Mouse (Mus musculus) midbrain, embryonic 14.5 days (tissue): Measurements from ENCODE around the gene Rap1b. TPM values are rescaled to one million over a fixed set of nuclear protein-coding genes. Genes with fewer than 3 reads are reported as not detected.

Source experiments
- ATAC-seq: fragments of 200-750 bp; cut with Nextera tagmentation; 2 replicates; pipeline ENCODE4 v1.8.0; 2017; ENCODE audit warnings: moderate number of reproducible peaks, moderate library complexity; ENCODE audit not compliant: low FRiP score, low TSS enrichment
- DNase-seq: peaks from one replicate; pipeline ENCODE4 v3.0.0-alpha.2; 2015
- H3K27ac ChIP-seq: fragments of 300-500 bp; sonication (generic); replicated peaks from 2 replicates; pipeline ENCODE4 v1.5.1; 2014; ENCODE audit warnings: mild to moderate bottlenecking, low read depth, low read length, moderate library complexity
- H3K27me3 ChIP-seq: fragments of 300-500 bp; sonication (generic); 2 replicates; pipeline ENCODE4 v1.6.1; 2014; ENCODE audit warnings: low read length, control low read depth, mixed read lengths; ENCODE audit not compliant: control insufficient read depth, insufficient read depth
- H3K36me3 ChIP-seq: fragments of 300-500 bp; sonication (generic); 2 replicates; pipeline ENCODE4 v1.6.1; 2014; ENCODE audit warnings: low read length, control low read depth; ENCODE audit not compliant: control insufficient read depth, insufficient read depth
- H3K4me1 ChIP-seq: fragments of 300-500 bp; sonication (generic); 2 replicates; pipeline ENCODE4 v1.6.1; 2014; ENCODE audit warnings: mild to moderate bottlenecking, antibody characterized with exemption, low read length, control low read depth; ENCODE audit not compliant: control insufficient read depth, insufficient read depth
- H3K4me2 ChIP-seq: fragments of 300-500 bp; sonication (generic); 2 replicates; pipeline ENCODE4 v1.6.1; 2014; ENCODE audit warnings: mild to moderate bottlenecking, low read length, moderate library complexity
- H3K4me3 ChIP-seq: fragments of 300-500 bp; sonication (generic); replicated peaks from 2 replicates; pipeline ENCODE4 v1.5.1; 2014; ENCODE audit warnings: low read depth, low read length
- H3K9ac ChIP-seq: fragments of 300-500 bp; sonication (generic); replicated peaks from 2 replicates; pipeline ENCODE4 v1.6.1; 2014; ENCODE audit warnings: mild to moderate bottlenecking, low read length, moderate library complexity
- H3K9me3 ChIP-seq: fragments of 300-500 bp; sonication (generic); 2 replicates; pipeline ENCODE4 v1.6.1; 2016; ENCODE audit warnings: low read length, control low read depth, mixed read lengths; ENCODE audit not compliant: control insufficient read depth
- WGBS: fragments of 180-500 bp; shearing (Covaris S2); extraction: QIAGEN DNeasy Blood & Tissue Kit; methylation state at CpG from one replicate; pipeline ENCODE4 v1.1.7; 2014; 5-methylcytosine and 5-hydroxymethylcytosine counted together
- polyA plus RNA-seq: library from polyadenylated mRNA; unstranded; fragments of >200 nt; fragmentation: Nextera tagmentation; extraction: Ambion mirVana; gene quantifications from 2 replicates; pipeline ENCODE4 v1.2.1, GENCODE M21; 2014

Gene Rap1b
- polyA plus RNA-seq, 1 experiment from 2014 or later: 185 TPM

- Histone ChIP-seq H3K27me3 (no peaks in the 10 kb centered on the region), H3K36me3 (no peaks in the 10 kb centered on the region), H3K4me3 (no peak overlapping the region), H3K9me3 (peaks cover 3% of the 10 kb centered on the region; the same call in 1 of the 2 replicates), H3K4me2 (peak overlapping the region; percentile 51), H3K9ac (no peak overlapping the region), H3K4me1 (peaks cover 14% of the 10 kb centered on the region), H3K27ac (no peak overlapping the region)
- ATAC-seq (no peak), DNase-seq (no peak)
- 79% methylated on average over 11 of the region's 11 CpGs for WGBS
Observed at GRCm38 (mm10) chr10:117793436-117794030, 52.3 kb downstream of the Rap1b start.

GRCm38 (mm10) chr10:117792141-117793091, 53.4 kb downstream of the Rap1b start, which contains the start of gene Nup107:
Gene Nup107, minus strand, starts transcription at chr10:117792705.
- no peaks in the 10 kb centered on the region for H3K27me3 ChIP-seq
- DNase-seq (peak; percentile 100), ATAC-seq (peak; percentile 97)
- peak within 1 kb of the TSS; percentile 63 for H3K27ac ChIP-seq
- peak within 1 kb of the TSS; percentile 69 for H3K9ac ChIP-seq
- H3K4me1 ChIP-seq: peaks cover 14% of the 10 kb centered on the region
- WGBS: under 1% methylated on average over 75 of the region's 75 CpGs
- H3K9me3 ChIP-seq: peaks cover 3% of the 10 kb centered on the region; the same call in 1 of the 2 replicates
- peak within 1 kb of the TSS; percentile 80 for H3K4me2 ChIP-seq
- peak within 1 kb of the TSS; percentile 82 for H3K4me3 ChIP-seq
- peaks cover 5% of the 10 kb centered on the region for H3K36me3 ChIP-seq

- Histone ChIP-seq H3K27ac (no peak overlapping the region), H3K4me3 (no peak overlapping the region), H3K9ac (no peak overlapping the region), H3K9me3 (no peaks in the 10 kb centered on the region; the same call in 1 of the 2 replicates), H3K4me2 (peak overlapping the region; percentile 80; the same call in 1 of the 2 replicates), H3K27me3 (no peaks in the 10 kb centered on the region), H3K36me3 (peaks cover 16% of the 10 kb centered on the region), H3K4me1 (peaks cover 14% of the 10 kb centered on the region)
- no peak for ATAC-seq
- DNase-seq: no peak
- 95% methylated on average over 2 of the region's 2 CpGs for WGBS
Observed at GRCm38 (mm10) chr10:117791171-117791470, 54.7 kb downstream of the Rap1b start.

GRCm38 (mm10) chr10:117790421-117791170, 55.2 kb downstream of the Rap1b start:
- peaks cover 21% of the 10 kb centered on the region for H3K36me3 ChIP-seq
- no peaks in the 10 kb centered on the region for H3K27me3 ChIP-seq
- H3K4me2 ChIP-seq: no peak overlapping the region
- no peak overlapping the region for H3K4me3 ChIP-seq
- DNase-seq (no peak), ATAC-seq (no peak)
- 95% methylated on average over 17 of the region's 17 CpGs for WGBS
- no peaks in the 10 kb centered on the region for H3K9me3 ChIP-seq
- H3K9ac ChIP-seq: no peak overlapping the region
- no peak overlapping the region for H3K27ac ChIP-seq
- H3K4me1 ChIP-seq: peaks cover 14% of the 10 kb centered on the region

- Histone ChIP-seq H3K9ac (no peak overlapping the region), H3K9me3 (no peaks in the 10 kb centered on the region), H3K36me3 (peaks cover 26% of the 10 kb centered on the region), H3K4me2 (no peak overlapping the region), H3K4me3 (no peak overlapping the region), H3K27me3 (no peaks in the 10 kb centered on the region), H3K27ac (no peak overlapping the region), H3K4me1 (peaks cover 14% of the 10 kb centered on the region)
- WGBS: 95% methylated on average over 1 of the region's 1 CpGs
- DNase-seq (no peak), ATAC-seq (no peak)
Observed at GRCm38 (mm10) chr10:117790011-117790410, 55.8 kb downstream of the Rap1b start.

GRCm38 (mm10) chr10:117784646-117785045, 61.2 kb downstream of the Rap1b start:
- ATAC-seq (no peak), DNase-seq (no peak)
- peaks cover 65% of the 10 kb centered on the region for H3K36me3 ChIP-seq
- no peak overlapping the region for H3K4me3 ChIP-seq
- WGBS: 96% methylated on average over 7 of the region's 7 CpGs
- no peak overlapping the region for H3K9ac ChIP-seq
- H3K4me1 ChIP-seq: no peaks in the 10 kb centered on the region
- H3K9me3 ChIP-seq: no peaks in the 10 kb centered on the region
- no peak overlapping the region for H3K4me2 ChIP-seq
- no peak overlapping the region for H3K27ac ChIP-seq
- H3K27me3 ChIP-seq: no peaks in the 10 kb centered on the region

- WGBS: 97% methylated on average over 13 of the region's 13 CpGs
- H3K27me3 ChIP-seq: no peaks in the 10 kb centered on the region
- no peak for ATAC-seq
Observed at GRCm38 (mm10) chr10:117783786-117784420, 61.9 kb downstream of the Rap1b start.

More at GRCm38 (mm10) chr10:117783786-117784420, 61.9 kb downstream of the Rap1b start:
- Histone ChIP-seq H3K36me3 (peaks cover 69% of the 10 kb centered on the region), H3K4me2 (no peak overlapping the region), H3K4me3 (no peak overlapping the region), H3K4me1 (no peaks in the 10 kb centered on the region), H3K27ac (no peak overlapping the region), H3K9ac (no peak overlapping the region), H3K9me3 (no peaks in the 10 kb centered on the region)
- no peak for DNase-seq
